Mouse (Mus musculus) neural tube, embryonic 15.5 days (tissue): ENCODE measurements around the gene Ptpru. TPM values are rescaled to one million over a fixed set of nuclear protein-coding genes. Genes with fewer than 3 reads are reported as not detected.

Source experiments
- ATAC-seq: fragments of 200-750 bp; cut with Nextera tagmentation; 2 replicates; pipeline ENCODE4 v1.8.0; 2017; ENCODE audit warnings: mild to moderate bottlenecking, moderate TSS enrichment, moderate library complexity; ENCODE audit not compliant: low FRiP score
- H3K27ac ChIP-seq: fragments of 300-500 bp; sonication (generic); replicated peaks from 2 replicates; pipeline ENCODE4 v1.5.1; 2015; ENCODE audit warnings: mild to moderate bottlenecking, inconsistent platforms
- H3K27me3 ChIP-seq: fragments of 300-500 bp; sonication (generic); replicated peaks from 2 replicates; pipeline ENCODE4 v1.6.1; 2015; ENCODE audit warnings: inconsistent platforms
- H3K36me3 ChIP-seq: fragments of 300-500 bp; sonication (generic); 2 replicates; pipeline ENCODE4 v1.6.1; 2015; ENCODE audit warnings: inconsistent platforms
- H3K4me1 ChIP-seq: fragments of 300-500 bp; sonication (generic); 2 replicates; pipeline ENCODE4 v1.6.1; 2015; ENCODE audit warnings: inconsistent platforms
- H3K4me2 ChIP-seq: fragments of 300-500 bp; sonication (generic); 2 replicates; pipeline ENCODE4 v1.6.1; 2015; ENCODE audit warnings: inconsistent platforms, mild to moderate bottlenecking, moderate library complexity
- H3K4me3 ChIP-seq: fragments of 300-500 bp; sonication (generic); replicated peaks from 2 replicates; pipeline ENCODE4 v1.5.1; 2015; ENCODE audit warnings: mild to moderate bottlenecking, inconsistent platforms
- H3K9ac ChIP-seq: fragments of 300-500 bp; sonication (generic); replicated peaks from 2 replicates; pipeline ENCODE4 v1.6.1; 2015; ENCODE audit warnings: mild to moderate bottlenecking, inconsistent platforms
- H3K9me3 ChIP-seq: fragments of 300-500 bp; sonication (generic); replicated peaks from 2 replicates; pipeline ENCODE4 v1.6.1; 2016; ENCODE audit warnings: inconsistent platforms
- WGBS: fragments of 180-500 bp; shearing (Covaris S2); methylation state at CpG from one replicate; pipeline ENCODE4 v1.1.7; 2015; ENCODE audit warnings: mixed read lengths; 5-methylcytosine and 5-hydroxymethylcytosine counted together
- polyA plus RNA-seq: library from polyadenylated mRNA; unstranded; fragments of >200 nt; fragmentation: Nextera tagmentation; extraction: Ambion mirVana; gene quantifications from 2 replicates; pipeline ENCODE4 v1.2.1, GENCODE M21; 2015

Ptpru gene
- polyA plus RNA-seq = 15.9 and 23.5 TPM in 2 replicates

GRCm38 (mm10) chr4:131837872-131838524 is at the start of gene Ptpru:
Ptpru (minus strand) TSS chr4:131838288.
- no peaks in the 10 kb centered on the region for H3K9me3 ChIP-seq
- peaks cover 54% of the 10 kb centered on the region for H3K27me3 ChIP-seq
- peak within 1 kb of the TSS; percentile 51 for H3K9ac ChIP-seq
- no peaks in the 10 kb centered on the region for H3K36me3 ChIP-seq
- peak; percentile 84 for ATAC-seq
- WGBS = under 1% methylated on average over 71 of the region's 72 CpGs
- H3K4me2 ChIP-seq = peak within 1 kb of the TSS; percentile 88
- 0 out of 2 replicates have a peak within 1 kb of the TSS, but pooled peaks have one; percentile 18 for H3K27ac ChIP-seq
- peak within 1 kb of the TSS; percentile 57 for H3K4me3 ChIP-seq
- peaks cover 36% of the 10 kb centered on the region for H3K4me1 ChIP-seq

- 87% methylated on average over 6 of the region's 6 CpGs for WGBS
- no peak for ATAC-seq
- Histone ChIP-seq H3K9ac (no peak overlapping the region), H3K36me3 (peaks cover 13% of the 10 kb centered on the region; the same call in 1 of the 2 replicates), H3K27ac (no peak overlapping the region), H3K4me2 (no peak overlapping the region), H3K9me3 (no peaks in the 10 kb centered on the region), H3K4me1 (peaks cover 11% of the 10 kb centered on the region), H3K27me3 (no peaks in the 10 kb centered on the region), H3K4me3 (no peak overlapping the region)
Measured at GRCm38 (mm10) chr4:131885376-131885775, 47.3 kb upstream of the Ptpru start.

DNA sequence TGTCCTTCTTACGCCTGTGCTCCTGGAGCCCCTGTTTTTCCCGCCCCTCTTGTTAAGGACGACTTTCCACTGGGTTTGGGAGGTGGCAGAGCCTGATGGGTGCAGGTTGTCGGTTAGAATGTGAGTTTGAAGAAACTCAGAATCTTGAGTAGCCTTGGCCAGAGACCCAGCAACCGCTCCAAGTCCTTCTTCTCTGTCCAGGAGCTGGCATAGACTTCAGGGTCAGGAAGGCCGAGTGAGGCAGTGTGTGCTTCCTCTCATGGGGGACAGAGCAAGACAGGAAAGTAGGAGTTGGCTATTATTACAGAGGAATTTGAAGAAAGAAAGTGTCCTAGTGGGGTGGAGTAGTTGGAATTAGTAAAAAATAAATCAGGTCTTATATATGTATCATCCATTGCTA is 45.5 kb upstream of the Ptpru start:
- Histone ChIP-seq H3K36me3 (peaks cover 13% of the 10 kb centered on the region; the same call in 1 of the 2 replicates), H3K9me3 (no peaks in the 10 kb centered on the region), H3K4me2 (no peak overlapping the region), H3K27me3 (no peaks in the 10 kb centered on the region), H3K4me3 (no peak overlapping the region), H3K27ac (no peak overlapping the region), H3K4me1 (peaks cover 20% of the 10 kb centered on the region), H3K9ac (no peak overlapping the region)
- no peak for ATAC-seq
- 64% methylated on average over 6 of the region's 6 CpGs for WGBS

DNA sequence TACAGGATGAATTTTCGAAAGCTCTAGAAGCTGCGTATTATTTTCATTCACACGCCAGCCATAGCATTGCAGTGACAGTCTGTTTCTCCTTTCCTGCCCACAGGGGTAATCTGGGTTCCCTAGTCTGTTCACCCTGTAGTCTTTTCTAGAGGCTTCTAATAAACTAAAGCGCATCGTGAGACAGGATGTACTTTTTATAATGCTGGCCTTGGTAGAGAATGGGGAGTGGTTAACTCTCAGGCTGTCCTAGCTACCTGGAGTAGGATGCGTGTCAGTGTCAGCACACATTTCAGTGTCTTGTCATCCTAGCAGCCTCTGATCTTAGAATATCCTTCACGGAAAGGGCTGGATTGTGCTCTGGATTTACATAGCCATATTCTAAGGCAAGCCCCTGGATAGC is 43.2 kb upstream of the Ptpru start:
- no peak overlapping the region for H3K4me2 ChIP-seq
- no peak overlapping the region for H3K27ac ChIP-seq

GRCm38 (mm10) chr4:131879692-131880091 is 41.6 kb upstream of the Ptpru start:
- H3K4me2 ChIP-seq = no peak overlapping the region
- H3K9me3 ChIP-seq = no peaks in the 10 kb centered on the region
- H3K9ac ChIP-seq = no peak overlapping the region
- no peak for ATAC-seq
- H3K4me1 ChIP-seq = peaks cover 47% of the 10 kb centered on the region
- WGBS = 84% methylated on average over 1 of the region's 1 CpGs
- no peaks in the 10 kb centered on the region for H3K36me3 ChIP-seq
- H3K27me3 ChIP-seq = no peaks in the 10 kb centered on the region
- H3K4me3 ChIP-seq = no peak overlapping the region
- no peak overlapping the region for H3K27ac ChIP-seq

More for the DNA sequence above, 43.2 kb upstream of the Ptpru start:
- Histone ChIP-seq H3K36me3 (peaks cover 10% of the 10 kb centered on the region; the same call in 1 of the 2 replicates), H3K4me1 (peaks cover 35% of the 10 kb centered on the region), H3K27me3 (no peaks in the 10 kb centered on the region), H3K4me3 (no peak overlapping the region), H3K9me3 (no peaks in the 10 kb centered on the region), H3K9ac (no peak overlapping the region)
- ATAC-seq = no peak
- WGBS = 89% methylated on average over 7 of the region's 7 CpGs

GRCm38 (mm10) chr4:131876836-131877235 is 38.7 kb upstream of the Ptpru start:
- 39% methylated on average over 2 of the region's 2 CpGs for WGBS
- H3K9ac ChIP-seq = no peak overlapping the region
- H3K9me3 ChIP-seq = no peaks in the 10 kb centered on the region
- H3K27me3 ChIP-seq = no peaks in the 10 kb centered on the region
- no peak overlapping the region for H3K27ac ChIP-seq
- H3K4me2 ChIP-seq = peak overlapping the region; percentile 96
- H3K4me1 ChIP-seq = peaks cover 56% of the 10 kb centered on the region
- H3K36me3 ChIP-seq = no peaks in the 10 kb centered on the region
- ATAC-seq = no peak
- no peak overlapping the region for H3K4me3 ChIP-seq

DNA sequence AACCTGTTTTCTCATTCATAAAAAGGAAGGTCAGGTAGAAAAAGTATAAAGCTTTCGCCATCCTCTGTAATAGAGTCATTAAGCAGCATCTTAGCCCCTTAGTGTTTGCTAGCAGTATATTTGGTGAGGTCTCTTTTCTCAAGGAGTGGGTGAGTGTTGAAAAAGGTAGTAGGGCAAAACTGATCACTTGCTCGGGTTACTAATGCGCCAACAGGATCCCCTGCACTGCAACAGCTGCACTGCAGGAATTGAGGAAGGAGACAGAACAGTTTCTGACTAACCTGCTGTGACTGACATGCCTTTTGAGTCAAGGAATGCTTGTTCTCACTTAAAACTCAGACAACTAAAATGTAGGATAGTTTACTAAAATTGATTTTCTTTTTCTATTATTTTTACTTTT is 37.2 kb upstream of the Ptpru start:
- H3K4me1 ChIP-seq = peaks cover 51% of the 10 kb centered on the region
- H3K4me2 ChIP-seq = peak overlapping the region; percentile 96
- peak overlapping the region; percentile 95 for H3K4me3 ChIP-seq
- H3K27ac ChIP-seq = no peak overlapping the region
- H3K9ac ChIP-seq = peak overlapping the region; percentile 100
- WGBS = 43% methylated on average over 3 of the region's 3 CpGs
- no peaks in the 10 kb centered on the region for H3K36me3 ChIP-seq
- no peaks in the 10 kb centered on the region for H3K27me3 ChIP-seq
- no peak for ATAC-seq
- no peaks in the 10 kb centered on the region for H3K9me3 ChIP-seq

GRCm38 (mm10) chr4:131874567-131874966 is 36.5 kb upstream of the Ptpru start:
- Histone ChIP-seq H3K4me2 (peak overlapping the region; percentile 96), H3K27ac (peak overlapping the region; percentile 100), H3K4me1 (peaks cover 45% of the 10 kb centered on the region), H3K4me3 (peak overlapping the region; percentile 95), H3K9ac (peak overlapping the region; percentile 100), H3K36me3 (no peaks in the 10 kb centered on the region), H3K27me3 (no peaks in the 10 kb centered on the region), H3K9me3 (no peaks in the 10 kb centered on the region)
- 5% methylated on average over 11 of the region's 11 CpGs for WGBS
- ATAC-seq = no peak

DNA sequence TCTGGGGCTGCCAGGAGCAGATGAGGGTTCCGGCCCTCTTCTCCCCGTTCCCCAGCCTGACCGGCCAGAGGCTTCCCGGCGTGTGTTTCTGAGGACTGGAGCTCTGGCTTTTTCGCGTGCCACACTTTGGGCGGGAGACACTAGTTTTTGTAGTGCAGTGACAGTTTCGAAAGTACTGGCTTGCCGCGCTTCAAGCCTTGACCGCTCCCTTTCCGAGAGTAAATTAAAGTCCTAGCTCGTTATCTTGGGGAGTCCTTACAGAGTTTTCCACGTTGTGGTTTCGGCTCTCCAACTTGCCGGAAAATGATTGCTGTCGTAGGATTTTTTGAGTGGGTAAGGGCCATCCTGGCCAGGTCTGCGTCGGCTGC is 36.1 kb upstream of the Ptpru start:
- no peaks in the 10 kb centered on the region for H3K36me3 ChIP-seq
- peak overlapping the region; percentile 100 for H3K9ac ChIP-seq
- under 1% methylated on average over 20 of the region's 20 CpGs for whole genome bisulfite sequencing
- ATAC-seq = no peak; the same call in 1 of the 2 replicates
- no peaks in the 10 kb centered on the region for H3K27me3 ChIP-seq
- H3K4me1 ChIP-seq = peaks cover 42% of the 10 kb centered on the region
- peak overlapping the region; percentile 95 for H3K4me3 ChIP-seq
- peak overlapping the region; percentile 100 for H3K27ac ChIP-seq
- peak overlapping the region; percentile 96 for H3K4me2 ChIP-seq
- no peaks in the 10 kb centered on the region for H3K9me3 ChIP-seq

GRCm38 (mm10) chr4:131873293-131874168 is 35.4 kb upstream of the Ptpru start, which contains the start of gene Srsf4:
Srsf4 (plus strand) TSS chr4:131873617.
- Histone ChIP-seq H3K4me1 (peaks cover 41% of the 10 kb centered on the region), H3K36me3 (no peaks in the 10 kb centered on the region), H3K27ac (peak within 1 kb of the TSS; percentile 100), H3K9ac (peak within 1 kb of the TSS; percentile 100), H3K9me3 (no peaks in the 10 kb centered on the region), H3K4me2 (peak within 1 kb of the TSS; percentile 96), H3K27me3 (no peaks in the 10 kb centered on the region), H3K4me3 (peak within 1 kb of the TSS; percentile 95)
- ATAC-seq = peak; percentile 97
- under 1% methylated on average over 91 of the region's 116 CpGs for WGBS

- peak overlapping the region; percentile 95 for H3K4me3 ChIP-seq
- peak overlapping the region; percentile 86 for H3K27ac ChIP-seq
- peak; percentile 7 for ATAC-seq
- H3K9ac ChIP-seq = peak overlapping the region; percentile 63
- H3K9me3 ChIP-seq = no peaks in the 10 kb centered on the region
- 11% methylated on average over 11 of the region's 11 CpGs for WGBS
- H3K4me2 ChIP-seq = peak overlapping the region; percentile 59
- no peaks in the 10 kb centered on the region for H3K36me3 ChIP-seq
- H3K27me3 ChIP-seq = no peaks in the 10 kb centered on the region
- H3K4me1 ChIP-seq = peaks cover 36% of the 10 kb centered on the region
Measured at GRCm38 (mm10) chr4:131872672-131873292, 34.7 kb upstream of the Ptpru start.
